Mouse (Mus musculus): ENCODE measurements around the gene Spen. TPM values are rescaled to one million over a fixed set of nuclear protein-coding genes. Genes with fewer than 3 reads are reported as not detected.

The Spen gene
- polyA plus RNA-seq, 1 experiment: 63.4 TPM

- WGBS: 12% methylated on average over 27 of the region's 27 CpGs
- H3K36me3 ChIP-seq (ENCODE audit: control insufficient read depth, insufficient read depth, low read length): no peaks in the 10 kb centered on the region
- peaks cover 15% of the 10 kb centered on the region for H3K4me1 ChIP-seq (replicated peaks; ENCODE audit: control insufficient read depth, insufficient read depth, low read length)
- TF ChIP-seq CTCF (IDR thresholded peaks at IDR 0.05; ENCODE audit: borderline replicate concordance, control insufficient read depth, extremely low read depth, insufficient read depth, low read length, poor library complexity): no peak
- no peak for TF ChIP-seq POLR2A (IDR thresholded peaks at IDR 0.05; ENCODE audit: control insufficient read depth, extremely low read depth, insufficient read depth, low read length, poor library complexity)
- no peak overlapping the region for H3K4me3 ChIP-seq (ENCODE audit: control insufficient read depth, insufficient read depth, low read length)
- peak; percentile 15 for DNase-seq
- no peaks in the 10 kb centered on the region for H3K27me3 ChIP-seq (ENCODE audit: control insufficient read depth, insufficient read depth, low read length)
- no peak overlapping the region for H3K27ac ChIP-seq (ENCODE audit: control insufficient read depth, insufficient read depth, low read length)
These were observed 118.8 kb downstream of the Spen start for GRCm38 (mm10) chr4:141419398-141420191.

Other genes with a start within 250 kb of the Spen start
- 3.6 and 3.9 TPM in 2 replicates for gene Epha2, start 237.4 kb downstream of the Spen start, polyA plus RNA-seq (2012; rRNA removed)
- gene Fam131c, start 170.4 kb downstream of the Spen start, polyA plus RNA-seq (2012; rRNA removed): 0.17 and 0.40 TPM in 2 replicates
- 0.35 and 0.46 TPM in 2 replicates for gene Clcnka, start 139.9 kb downstream of the Spen start, polyA plus RNA-seq (2012; rRNA removed)
- 0.24 and 0.27 TPM in 2 replicates for gene Clcnkb, start 122.6 kb downstream of the Spen start, polyA plus RNA-seq (2012; rRNA removed)
- 3.3 and 36.2 TPM in 2 replicates for gene Hspb7, start 117.8 kb downstream of the Spen start, polyA plus RNA-seq (2012; rRNA removed)
- gene Srarp, start 102.5 kb downstream of the Spen start, polyA plus RNA-seq (2012; rRNA removed): 0.40 and 0.42 TPM in 2 replicates
- 87.3 and 98.6 TPM in 2 replicates for gene Zbtb17, start 93.9 kb downstream of the Spen start, polyA plus RNA-seq (2012; rRNA removed)
- 9.5 and 16.2 TPM in 2 replicates for gene Fblim1, start 67.5 kb upstream of the Spen start, polyA plus RNA-seq (2012; rRNA removed)
- gene Tmem82, start 80.0 kb upstream of the Spen start, polyA plus RNA-seq (2012; rRNA removed): 1.2 and 2.8 TPM in 2 replicates
- gene Slc25a34, start 85.2 kb upstream of the Spen start, polyA plus RNA-seq (2012; rRNA removed): 2.6 and 12.3 TPM in 2 replicates
- 58.5 and 71.4 TPM in 2 replicates for gene Plekhm2, start 126.3 kb upstream of the Spen start, polyA plus RNA-seq (2012; rRNA removed)
- gene Rsc1a1, start 147.0 kb upstream of the Spen start, polyA plus RNA-seq (2012; rRNA removed): 8.5 and 14.4 TPM in 2 replicates
- 15.6 and 25.5 TPM in 2 replicates for gene Ddi2, start 184.8 kb upstream of the Spen start, polyA plus RNA-seq (2012; rRNA removed)
- 0.18 and 0.92 TPM in 2 replicates for gene Agmat, start 208.1 kb upstream of the Spen start, polyA plus RNA-seq (2012; rRNA removed)

Data from thymus, adult 2 months (tissue).